Mouse (Mus musculus) midbrain, embryonic 16.5 days (tissue): ENCODE results near the gene Grin2b. TPM values are rescaled to one million over a fixed set of nuclear protein-coding genes. Genes with fewer than 3 reads are reported as not detected.

ENCODE experiments used
- ATAC-seq: fragments of 200-750 bp; cut with Nextera tagmentation; 2 replicates; pipeline ENCODE4 v1.8.0; 2017; ENCODE audit warnings: moderate TSS enrichment
- H3K27ac ChIP-seq: fragments of 300-500 bp; sonication (generic); 2 replicates; pipeline ENCODE4 v1.5.1; 2014; ENCODE audit warnings: mild to moderate bottlenecking, low read length, mixed read lengths
- H3K27me3 ChIP-seq: fragments of 300-500 bp; sonication (generic); 2 replicates; pipeline ENCODE4 v1.6.1; 2014; ENCODE audit warnings: low read depth, low read length, mixed read lengths; ENCODE audit not compliant: control insufficient read depth, insufficient read depth
- H3K36me3 ChIP-seq: fragments of 300-500 bp; sonication (generic); 2 replicates; pipeline ENCODE4 v1.6.1; 2014; ENCODE audit warnings: mild to moderate bottlenecking, low read length, moderate library complexity, mixed read lengths; ENCODE audit not compliant: control insufficient read depth, insufficient read depth
- H3K4me1 ChIP-seq: fragments of 300-500 bp; sonication (generic); 2 replicates; pipeline ENCODE4 v1.6.1; 2014; ENCODE audit warnings: mild to moderate bottlenecking, low read length, mixed read lengths; ENCODE audit not compliant: control insufficient read depth, insufficient read depth
- H3K4me2 ChIP-seq: fragments of 300-500 bp; sonication (generic); 2 replicates; pipeline ENCODE4 v1.6.1; 2014; ENCODE audit warnings: mild to moderate bottlenecking, low read length, mixed read lengths
- H3K4me3 ChIP-seq: fragments of 300-500 bp; sonication (generic); 2 replicates; pipeline ENCODE4 v1.5.1; 2014; ENCODE audit warnings: low read depth, mild to moderate bottlenecking, low read length, moderate library complexity, mixed read lengths
- H3K9ac ChIP-seq: fragments of 300-500 bp; sonication (generic); 2 replicates; pipeline ENCODE4 v1.6.1; 2014; ENCODE audit warnings: low read depth, low read length, mixed read lengths
- H3K9me3 ChIP-seq: fragments of 300-500 bp; sonication (generic); replicated peaks from 2 replicates; pipeline ENCODE4 v1.6.1; 2014; ENCODE audit warnings: mild to moderate bottlenecking, low read length, mixed read lengths; ENCODE audit not compliant: control insufficient read depth, poor library complexity, severe bottlenecking
- WGBS: fragments of 180-500 bp; shearing (Covaris S2); extraction: QIAGEN DNeasy Blood & Tissue Kit; methylation state at CpG from one replicate; pipeline ENCODE4 v1.1.7; 2014; 5-methylcytosine and 5-hydroxymethylcytosine counted together
- polyA plus RNA-seq: library from polyadenylated mRNA; unstranded; fragments of >200 nt; fragmentation: Nextera tagmentation; extraction: Ambion mirVana; gene quantifications from 2 replicates; pipeline ENCODE4 v1.2.1, GENCODE M21; 2015

Grin2b gene
- polyA plus RNA-seq, 1 experiment from 2014 or later = 75.6 TPM

DNA sequence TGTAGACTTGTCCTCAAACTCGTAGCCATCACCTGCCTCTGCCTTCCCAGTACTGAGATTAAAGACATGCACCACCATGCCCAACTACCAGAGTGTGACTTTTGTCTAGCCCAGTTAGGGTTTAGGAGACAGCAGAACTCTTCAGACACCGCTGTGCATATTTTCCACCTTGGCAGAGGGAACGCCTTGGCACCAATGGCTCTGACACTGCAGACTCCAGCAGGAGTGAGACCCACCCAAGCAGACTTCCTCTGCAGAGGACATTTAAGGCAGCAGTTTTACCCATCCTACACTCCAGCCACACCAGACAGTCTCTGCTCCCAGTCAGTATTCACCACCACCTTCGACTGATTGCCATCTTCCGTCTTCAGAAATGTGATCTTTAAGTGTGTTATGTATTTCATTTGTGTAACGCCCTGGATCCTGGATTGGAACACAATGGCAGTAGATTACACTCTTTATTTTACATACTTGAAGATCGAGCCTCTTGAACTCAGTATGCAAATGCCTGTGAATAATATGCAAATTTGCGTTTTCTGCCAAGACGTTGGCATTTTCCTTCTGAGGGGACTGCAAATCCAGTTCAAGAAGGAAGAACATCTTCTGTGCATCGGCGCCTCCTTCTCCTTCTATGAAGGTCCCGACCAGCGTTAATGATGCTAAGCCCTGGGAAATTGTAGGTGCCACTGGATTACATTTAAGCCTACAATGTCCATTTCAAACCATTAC lies 100.8 kb downstream of the Grin2b start:
- H3K9ac ChIP-seq = no peak overlapping the region
- WGBS = 80% methylated on average over 13 of the region's 13 CpGs
- H3K27ac ChIP-seq = no peak overlapping the region
- no peaks in the 10 kb centered on the region for H3K36me3 ChIP-seq
- no peaks in the 10 kb centered on the region for H3K4me1 ChIP-seq
- H3K4me3 ChIP-seq = no peak overlapping the region
- H3K4me2 ChIP-seq = no peak overlapping the region
- ATAC-seq = no peak
- no peaks in the 10 kb centered on the region for H3K9me3 ChIP-seq
- H3K27me3 ChIP-seq = no peaks in the 10 kb centered on the region

DNA sequence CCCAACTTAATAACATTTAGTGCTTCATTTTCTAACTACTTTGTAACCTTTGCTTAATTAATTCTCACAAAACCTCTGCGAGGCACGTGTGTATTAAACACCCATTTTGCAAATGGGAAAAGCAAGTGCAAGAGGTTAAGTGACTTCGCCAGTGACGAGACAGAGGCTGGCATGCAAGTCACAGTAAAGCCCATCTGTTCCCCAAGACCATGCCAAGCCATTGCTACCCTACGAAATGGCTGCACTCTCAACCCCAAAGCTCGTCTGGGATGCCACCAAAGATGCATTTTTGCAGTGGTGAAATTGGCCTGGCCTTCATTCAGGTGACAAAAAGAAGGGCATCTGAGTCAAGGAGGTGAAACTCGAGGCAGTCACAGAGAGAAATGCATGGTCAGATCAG lies 103.2 kb downstream of the Grin2b start:
- Histone ChIP-seq H3K27ac (no peak overlapping the region), H3K4me3 (no peak overlapping the region), H3K27me3 (no peaks in the 10 kb centered on the region), H3K9ac (no peak overlapping the region), H3K4me1 (no peaks in the 10 kb centered on the region), H3K4me2 (no peak overlapping the region), H3K36me3 (no peaks in the 10 kb centered on the region), H3K9me3 (no peaks in the 10 kb centered on the region)
- 82% methylated on average over 7 of the region's 7 CpGs for WGBS
- no peak for ATAC-seq

DNA sequence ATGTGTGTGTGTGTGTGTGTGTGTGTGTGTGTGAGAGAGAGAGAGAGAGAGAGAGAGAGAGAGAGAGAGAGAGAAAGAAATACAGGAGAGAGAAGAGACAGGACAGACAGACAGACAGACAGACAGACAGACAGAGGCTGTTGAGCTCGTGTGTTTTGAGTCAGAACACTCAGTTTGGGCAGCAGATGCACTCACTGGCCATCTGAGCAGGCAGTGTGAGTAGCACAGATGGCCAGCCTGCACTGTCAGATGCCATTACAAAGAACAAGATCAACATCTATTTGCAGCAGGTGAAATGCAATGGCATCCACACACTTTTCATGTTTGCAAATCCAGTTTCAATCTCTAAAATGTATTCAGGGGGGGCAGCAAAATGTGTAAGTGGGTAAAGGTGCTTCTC lies 120.0 kb downstream of the Grin2b start:
- Histone ChIP-seq H3K27me3 (no peaks in the 10 kb centered on the region), H3K36me3 (no peaks in the 10 kb centered on the region), H3K4me1 (peaks cover 2% of the 10 kb centered on the region; the same call in 1 of the 2 replicates), H3K4me3 (no peak overlapping the region), H3K27ac (no peak overlapping the region), H3K9me3 (no peaks in the 10 kb centered on the region), H3K9ac (no peak overlapping the region), H3K4me2 (no peak overlapping the region)
- WGBS = 48% methylated on average over 1 of the region's 1 CpGs
- ATAC-seq = no peak

- H3K4me2 ChIP-seq = no peak overlapping the region
- no peak overlapping the region for H3K27ac ChIP-seq
- no peaks in the 10 kb centered on the region for H3K36me3 ChIP-seq
- 72% methylated on average over 4 of the region's 4 CpGs for WGBS
- no peaks in the 10 kb centered on the region for H3K27me3 ChIP-seq
- peaks cover 5% of the 10 kb centered on the region for H3K4me1 ChIP-seq
- no peak overlapping the region for H3K4me3 ChIP-seq
- no peak overlapping the region for H3K9ac ChIP-seq
- H3K9me3 ChIP-seq = no peaks in the 10 kb centered on the region
- ATAC-seq = no peak
These were observed 123.0 kb downstream of the Grin2b start for GRCm38 (mm10) chr6:136050346-136050745.

DNA sequence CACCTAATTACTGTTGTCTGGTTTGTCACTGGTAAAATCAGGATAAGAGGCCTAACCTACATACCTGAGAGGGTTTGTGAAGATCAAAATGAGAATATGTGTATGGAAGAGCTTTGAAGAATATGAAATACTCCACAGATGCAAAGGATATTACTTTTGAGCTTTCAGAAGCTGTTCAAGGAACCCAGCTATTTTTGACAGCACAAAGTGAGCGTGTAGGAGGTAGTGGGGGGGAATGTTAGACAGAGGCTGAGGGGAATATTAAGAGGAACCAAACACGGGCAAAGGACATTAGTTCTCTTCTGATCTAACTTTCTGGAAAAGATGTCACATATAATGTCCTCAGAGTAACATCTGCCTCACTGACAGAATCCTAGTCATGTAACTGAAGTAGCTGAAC lies 125.2 kb downstream of the Grin2b start:
- H3K27ac ChIP-seq = no peak overlapping the region
- no peaks in the 10 kb centered on the region for H3K27me3 ChIP-seq
- H3K9ac ChIP-seq = no peak overlapping the region
- H3K4me2 ChIP-seq = no peak overlapping the region
- WGBS = 78% methylated on average over 2 of the region's 2 CpGs
- H3K4me3 ChIP-seq = no peak overlapping the region
- peaks cover 8% of the 10 kb centered on the region; the same call in 1 of the 2 replicates for H3K36me3 ChIP-seq
- H3K4me1 ChIP-seq = peaks cover 5% of the 10 kb centered on the region
- H3K9me3 ChIP-seq = no peaks in the 10 kb centered on the region
- ATAC-seq = no peak

- ATAC-seq = no peak
- WGBS = 50% methylated on average over 7 of the region's 7 CpGs
- no peak overlapping the region for H3K4me3 ChIP-seq
- no peak overlapping the region for H3K4me2 ChIP-seq
- no peaks in the 10 kb centered on the region for H3K27me3 ChIP-seq
- H3K9ac ChIP-seq = no peak overlapping the region
- H3K9me3 ChIP-seq = no peaks in the 10 kb centered on the region
- peaks cover 5% of the 10 kb centered on the region; the same call in 1 of the 2 replicates for H3K4me1 ChIP-seq
- H3K27ac ChIP-seq = no peak overlapping the region
- H3K36me3 ChIP-seq = peaks cover 12% of the 10 kb centered on the region; the same call in 1 of the 2 replicates
These were observed 127.2 kb downstream of the Grin2b start for GRCm38 (mm10) chr6:136046091-136046490.

- no peak overlapping the region for H3K27ac ChIP-seq
- H3K9me3 ChIP-seq = no peaks in the 10 kb centered on the region
- no peaks in the 10 kb centered on the region for H3K27me3 ChIP-seq
- H3K36me3 ChIP-seq = peaks cover 12% of the 10 kb centered on the region; the same call in 1 of the 2 replicates
- no peak for ATAC-seq
- H3K4me1 ChIP-seq = peaks cover 7% of the 10 kb centered on the region
- H3K4me2 ChIP-seq = no peak overlapping the region
- H3K4me3 ChIP-seq = no peak overlapping the region
- 81% methylated on average over 5 of the region's 5 CpGs for WGBS
- H3K9ac ChIP-seq = no peak overlapping the region
These were observed 128.8 kb downstream of the Grin2b start for GRCm38 (mm10) chr6:136044461-136044860.

- Histone ChIP-seq H3K9me3 (no peaks in the 10 kb centered on the region), H3K27me3 (no peaks in the 10 kb centered on the region), H3K4me1 (peaks cover 7% of the 10 kb centered on the region), H3K4me2 (no peak overlapping the region), H3K4me3 (no peak overlapping the region), H3K27ac (no peak overlapping the region), H3K9ac (no peak overlapping the region), H3K36me3 (peaks cover 12% of the 10 kb centered on the region; the same call in 1 of the 2 replicates)
- 69% methylated on average over 3 of the region's 3 CpGs for WGBS
- ATAC-seq = no peak
These were observed 130.9 kb downstream of the Grin2b start for GRCm38 (mm10) chr6:136042375-136042774.

- Histone ChIP-seq H3K4me2 (no peak overlapping the region), H3K4me3 (no peak overlapping the region), H3K9me3 (no peaks in the 10 kb centered on the region), H3K4me1 (peaks cover 7% of the 10 kb centered on the region), H3K36me3 (peaks cover 12% of the 10 kb centered on the region; the same call in 1 of the 2 replicates), H3K27me3 (no peaks in the 10 kb centered on the region), H3K27ac (no peak overlapping the region), H3K9ac (no peak overlapping the region)
- ATAC-seq = peak; percentile 49; the same call in 1 of the 2 replicates
- WGBS = 81% methylated on average over 8 of the region's 8 CpGs
These were observed 131.5 kb downstream of the Grin2b start for GRCm38 (mm10) chr6:136041821-136042220.
